Mouse (Mus musculus) right cerebral cortex, postnatal 25 days (tissue): Measurements from ENCODE around the gene Rsph1.

Experiments used
- DNase-seq: peaks from one replicate; pipeline ENCODE4 v3.0.0; 2022

The Rsph1 gene

GRCm38 (mm10) chr17:31276922-31277918 lies at the start of gene Rsph1:
TSS of gene Rsph1 (minus strand) at chr17:31277383.
- DNase-seq = peak; percentile 100

- no peak for DNase-seq
These were observed 49.2 kb upstream of the Rsph1 start for GRCm38 (mm10) chr17:31326220-31326852.

GRCm38 (mm10) chr17:31325451-31326219 lies 48.5 kb upstream of the Rsph1 start:
- DNase-seq = no peak

GRCm38 (mm10) chr17:31324227-31324626 lies 47.0 kb upstream of the Rsph1 start:
- no peak for DNase-seq

- DNase-seq = no peak
These were observed 46.2 kb upstream of the Rsph1 start for GRCm38 (mm10) chr17:31323379-31323778.

- DNase-seq = no peak
These were observed 45.3 kb upstream of the Rsph1 start for GRCm38 (mm10) chr17:31322446-31322845.

- DNase-seq = peak; percentile 84
These were observed 44.2 kb upstream of the Rsph1 start for GRCm38 (mm10) chr17:31321425-31321824.

- no peak for DNase-seq
These were observed 42.0 kb upstream of the Rsph1 start for GRCm38 (mm10) chr17:31318906-31319767.

- no peak for DNase-seq
These were observed 40.5 kb upstream of the Rsph1 start for GRCm38 (mm10) chr17:31317521-31318272.

GRCm38 (mm10) chr17:31316998-31317397 lies 39.8 kb upstream of the Rsph1 start:
- DNase-seq = no peak

GRCm38 (mm10) chr17:31315993-31316392 lies 38.8 kb upstream of the Rsph1 start:
- DNase-seq = no peak

- DNase-seq = no peak
These were observed 38.0 kb upstream of the Rsph1 start for GRCm38 (mm10) chr17:31315046-31315792.

GRCm38 (mm10) chr17:31312648-31313047 lies 35.5 kb upstream of the Rsph1 start:
- no peak for DNase-seq

- DNase-seq = no peak
These were observed 33.9 kb upstream of the Rsph1 start for GRCm38 (mm10) chr17:31311047-31311446.

GRCm38 (mm10) chr17:31309281-31309793 lies 32.2 kb upstream of the Rsph1 start:
- no peak for DNase-seq

GRCm38 (mm10) chr17:31308291-31308816 lies 31.2 kb upstream of the Rsph1 start:
- no peak for DNase-seq

- DNase-seq = no peak
These were observed 30.6 kb upstream of the Rsph1 start for GRCm38 (mm10) chr17:31307756-31308155.

GRCm38 (mm10) chr17:31305776-31306120 lies 28.6 kb upstream of the Rsph1 start:
- no peak for DNase-seq

- no peak for DNase-seq
These were observed 28.0 kb upstream of the Rsph1 start for GRCm38 (mm10) chr17:31304895-31305775.
